Mouse (Mus musculus): Measurements from ENCODE around the gene AU015836.

DNA sequence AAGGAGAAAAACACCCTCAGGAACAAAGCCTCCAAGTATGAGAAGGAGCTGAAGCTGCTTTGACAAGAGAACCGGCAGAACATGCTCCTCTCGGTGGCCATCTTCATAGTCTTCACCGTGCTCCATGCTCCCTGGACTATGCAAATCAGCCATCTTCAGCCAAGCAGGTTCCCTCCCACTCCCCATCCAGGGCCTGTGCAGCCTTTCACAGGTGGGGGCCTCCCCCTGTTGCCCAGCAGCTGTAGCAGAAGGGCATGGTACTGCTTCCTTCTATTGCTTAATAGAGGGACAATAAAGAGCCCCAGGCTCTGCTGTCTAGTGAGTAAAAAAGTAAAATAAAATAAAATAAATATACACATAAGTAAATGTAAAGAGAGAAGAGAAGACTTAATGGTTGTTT is 36.8 kb upstream of the AU015836 start:
- TF ChIP-seq MYOG (IDR thresholded peaks at IDR 0.05; ENCODE audit: control insufficient read depth, extremely low read depth, insufficient read length) (no peak), MAX (IDR thresholded peaks at IDR 0.05) (no peak), USF1 (IDR thresholded peaks at IDR 0.05; ENCODE audit: low read depth) (no peak), CTCF (IDR thresholded peaks at IDR 0.05; ENCODE audit: control insufficient read depth, insufficient read depth, insufficient read length) (no peak), MYOD1 (IDR thresholded peaks at IDR 0.05; ENCODE audit: control insufficient read depth, insufficient read length, low read depth) (no peak), CEBPB (IDR thresholded peaks at IDR 0.05; ENCODE audit: low read depth) (no peak)
